In the genomic region with DNA sequence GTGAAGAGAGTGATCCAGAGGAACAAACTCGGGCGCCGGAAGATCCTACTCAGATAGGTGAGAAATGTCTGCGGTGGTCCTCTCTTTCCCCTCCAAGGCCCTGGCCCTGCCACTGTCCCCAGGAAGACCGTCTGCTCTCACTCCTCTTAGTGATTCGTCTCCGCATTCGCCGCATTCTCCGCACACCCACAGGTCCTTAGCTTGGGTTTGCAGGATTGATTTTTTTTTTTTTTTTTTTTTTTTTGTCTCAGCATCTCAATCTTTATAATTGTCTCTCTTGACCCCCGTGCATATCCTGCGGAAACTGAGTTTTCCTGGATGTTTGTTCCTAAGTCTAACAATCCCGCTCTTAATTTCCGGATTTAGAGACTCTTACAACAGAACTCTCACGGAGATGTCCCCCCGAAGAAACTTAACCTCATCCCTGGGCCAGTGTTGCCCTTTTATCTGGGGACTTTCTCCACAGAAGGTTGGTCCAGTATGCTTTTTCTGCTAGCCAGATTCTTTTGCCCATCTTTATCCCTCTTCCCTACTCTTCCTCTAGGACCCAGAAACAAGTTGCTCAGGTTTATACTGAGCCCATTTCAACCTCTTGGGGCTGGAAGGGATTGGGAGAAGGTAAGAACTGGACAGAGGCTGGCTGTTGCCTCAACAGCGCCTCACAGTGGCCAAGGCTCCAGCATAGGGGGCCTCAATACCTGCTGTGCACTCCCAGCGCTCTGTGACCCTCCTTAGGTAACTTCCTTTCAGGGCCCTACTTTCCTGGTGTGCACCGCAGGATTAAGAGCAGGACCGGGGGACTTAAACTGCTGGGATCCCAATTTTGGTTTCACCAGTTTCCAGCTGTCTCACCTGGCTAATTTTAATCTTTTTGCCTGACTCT, we compare ENCODE assay signal across 9 mouse cellular contexts. TPM values are rescaled to one million over a fixed set of nuclear protein-coding genes. Genes with fewer than 3 reads are reported as not detected.
DNase-seq lines count a peak whose midpoint lies in the region; ATAC-seq and TF ChIP-seq lines count a peak whose summit lies in the region.
"Had no signal": no experiment of that assay in that cellular context is flagged by ENCODE, and none has a peak within 500 bp of the region (broad histone marks: within the 10 kb centered on the region; RNA-seq: fewer than 3 reads in every experiment).

No protein-coding gene starts in this region.

- TF ChIP-seq CTCF in MEL (IDR thresholded peaks at IDR 0.05 in 2 of 3, conservative IDR thresholded peaks at IDR 0.05 in 1 of 3; ENCODE audit: control insufficient read depth in 1 of 3, insufficient read depth in 1 of 3, low read depth in 2 of 3, low read length in 3 of 3, poor library complexity in 1 of 3, severe bottlenecking in 1 of 3) = peak; percentile 83 to 92 (median 92)
- peak; percentile 69; the same call in 1 of the 2 replicates for TF ChIP-seq CTCF in small intestine, adult 2 months (IDR thresholded peaks at IDR 0.05; ENCODE audit: extremely low read depth, insufficient read length, insufficient replicate concordance, low read depth, low read length)

- H3K9ac ChIP-seq in MEL (ENCODE audit: control insufficient read depth, low read depth, low read length, poor library complexity, severe bottlenecking) = peak overlapping the region; percentile 89
- H3K9ac ChIP-seq in intestine, embryonic 16.5 days (ENCODE audit: low read depth, low read length) = peak overlapping the region; percentile 67; the same call in 1 of the 2 replicates

- peak; percentile 58 to 59 for DNase-seq in B cell, adult 2 months
- peak; percentile 83 for DNase-seq in MEL (ENCODE audit: low read depth, low spot score)
- DNase-seq in lung, postnatal 10 days = peak; percentile 33
- no peak for DNase-seq in frontal cortex, adult 2 months (ENCODE audit: extremely low spot score in 1 of 2, low spot score in 1 of 2)
- no peak for DNase-seq in right cerebral cortex, postnatal 25 days

- no peak for ATAC-seq in intestine, embryonic 16.5 days

- peak overlapping the region; percentile 46 to 90 for H3K4me3 ChIP-seq in MEL (ENCODE audit: control insufficient read depth in 1 of 2, insufficient read depth in 1 of 2, low read depth in 2 of 2, low read length in 2 of 2)
- H3K4me3 ChIP-seq in erythroblast, embryonic 14.5 days (replicated peaks) = peak overlapping the region; percentile 56
- H3K4me3 ChIP-seq in intestine, embryonic 16.5 days (ENCODE audit: low read length) = peak overlapping the region; percentile 62
- H3K4me3 ChIP-seq in small intestine, adult 2 months (ENCODE audit: low read depth, low read length) = peak overlapping the region; percentile 89

- peak overlapping the region; percentile 97 for H3K27ac ChIP-seq in MEL (ENCODE audit: control insufficient read depth, low read depth, low read length)
- no peak overlapping the region for H3K27ac ChIP-seq in intestine, embryonic 16.5 days (ENCODE audit: low read length)
- no peak overlapping the region for H3K27ac ChIP-seq in small intestine, adult 2 months (ENCODE audit: insufficient read depth, low read depth, low read length)

- H3K36me3 ChIP-seq in MEL (ENCODE audit: control insufficient read depth in 1 of 2, insufficient read depth in 2 of 2, low read length in 2 of 2) = peaks cover 0 to 8% of the 10 kb centered on the region in 2 experiments; a peak in 2 of 4 replicates
- no peaks in the 10 kb centered on the region for H3K36me3 ChIP-seq in erythroblast, embryonic 14.5 days (ENCODE audit: control insufficient read depth)
- H3K36me3 ChIP-seq in intestine, embryonic 16.5 days (ENCODE audit: control insufficient read depth, insufficient read depth, low read length) = no peaks in the 10 kb centered on the region
- no peaks in the 10 kb centered on the region for H3K36me3 ChIP-seq in small intestine, adult 2 months (ENCODE audit: control insufficient read depth, insufficient read depth, low read length)

- TF ChIP-seq RAD21 in MEL (IDR thresholded peaks at IDR 0.05; ENCODE audit: low read depth, low read length) = peak; percentile 30

- H3K4me1 ChIP-seq in MEL (ENCODE audit: control insufficient read depth in 1 of 2, insufficient read depth in 2 of 2, low read length in 2 of 2) = peaks cover 0 to 5% of the 10 kb centered on the region in 2 experiments; a peak in 1 of 4 replicates
- peaks cover 17% of the 10 kb centered on the region for H3K4me1 ChIP-seq in erythroblast, embryonic 14.5 days (ENCODE audit: control insufficient read depth)
- H3K4me1 ChIP-seq in intestine, embryonic 16.5 days (ENCODE audit: control insufficient read depth, insufficient read depth, low read length) = peaks cover 22% of the 10 kb centered on the region
- peaks cover 8% of the 10 kb centered on the region for H3K4me1 ChIP-seq in small intestine, adult 2 months (ENCODE audit: control insufficient read depth, insufficient read depth, insufficient read length, low read length)

- no peaks in the 10 kb centered on the region for H3K9me3 ChIP-seq in MEL (replicated peaks; ENCODE audit: insufficient read depth, low read length)
- H3K9me3 ChIP-seq in erythroblast, embryonic 14.5 days (ENCODE audit: control insufficient read depth, low read length) = peaks cover 11% of the 10 kb centered on the region; the same call in 1 of the 2 replicates
- no peaks in the 10 kb centered on the region for H3K9me3 ChIP-seq in intestine, embryonic 16.5 days (ENCODE audit: control insufficient read depth, low read length)

- WGBS in intestine, embryonic 16.5 days = 5% methylated on average over 20 of the region's 20 CpGs
- whole genome bisulfite sequencing in small intestine, adult 2 months = 12% methylated on average over 20 of the region's 20 CpGs

- no peak for TF ChIP-seq EP300 in MEL (IDR thresholded peaks at IDR 0.05; ENCODE audit: low read depth in 1 of 2, low read length in 2 of 2)

- H3K79me2 ChIP-seq in MEL (ENCODE audit: control insufficient read depth, insufficient read depth, low read length, poor library complexity) = peaks cover 10% of the 10 kb centered on the region

- TF ChIP-seq POLR2A in MEL (IDR thresholded peaks at IDR 0.05; ENCODE audit: control insufficient read depth in 1 of 2, insufficient read depth in 1 of 2, low read depth in 1 of 2, low read length in 2 of 2, poor library complexity in 1 of 2) = no peak
- no peak for TF ChIP-seq POLR2A in small intestine, adult 2 months (IDR thresholded peaks at IDR 0.05; ENCODE audit: low read depth, low read length)

- H3K4me2 ChIP-seq in intestine, embryonic 16.5 days (ENCODE audit: low read depth, low read length) = peak overlapping the region; percentile 98

- H3K27me3 ChIP-seq in MEL (ENCODE audit: control insufficient read depth in 1 of 2, insufficient read depth in 2 of 2, low read length in 2 of 2) = no peaks in the 10 kb centered on the region
- peaks cover 100% of the 10 kb centered on the region for H3K27me3 ChIP-seq in erythroblast, embryonic 14.5 days (ENCODE audit: control insufficient read depth)
- H3K27me3 ChIP-seq in intestine, embryonic 16.5 days (replicated peaks; ENCODE audit: control insufficient read depth, insufficient read depth, low read length) = peaks cover 91% of the 10 kb centered on the region
- peaks cover 73% of the 10 kb centered on the region for H3K27me3 ChIP-seq in small intestine, adult 2 months (ENCODE audit: control insufficient read depth, insufficient read depth, low read length)

TF ChIP-seq in MEL, 35 proteins besides CTCF, POLR2A, EP300 and RAD21:
- TF ChIP-seq ZC3H11A (IDR thresholded peaks at IDR 0.05; ENCODE audit: low read depth, low read length) (no peak), GABPA (IDR thresholded peaks at IDR 0.05; ENCODE audit: low read depth, low read length) (no peak), SMC3 (IDR thresholded peaks at IDR 0.05; ENCODE audit: low read depth, low read length) (peak; percentile 51), CHD1 (IDR thresholded peaks at IDR 0.05; ENCODE audit: low read depth, low read length) (no peak), TAL1 (IDR thresholded peaks at IDR 0.05; ENCODE audit: low read length) (no peak), MAFK (IDR thresholded peaks at IDR 0.05; ENCODE audit: borderline replicate concordance, low read depth, low read length) (no peak), ZNF384 (IDR thresholded peaks at IDR 0.05; ENCODE audit: low read depth, low read length) (peak; percentile 79), USF2 (IDR thresholded peaks at IDR 0.05; ENCODE audit: borderline replicate concordance in 1 of 2, insufficient read depth in 1 of 2, low read depth in 1 of 2, low read length in 2 of 2) (no peak), ELF1 (IDR thresholded peaks at IDR 0.05; ENCODE audit: low read depth, low read length) (no peak), MYC (IDR thresholded peaks at IDR 0.05; ENCODE audit: low read depth, low read length) (no peak), KAT2A (conservative IDR thresholded peaks at IDR 0.05; ENCODE audit: low read depth, low read length) (no peak), SIN3A (IDR thresholded peaks at IDR 0.05; ENCODE audit: low read length) (0 out of 2 replicates have a peak, but pooled peaks have one; percentile 12)

RNA-seq across cellular contexts. Expression of gene Foxd2, which starts 1.2 kb away (rescaled TPM):
- total RNA-seq in MEL (2012; rRNA removed) = 0.42 and 0.73 TPM in 2 replicates
- 1 to 10 TPM in 1 of 2 experiments, not detected in 1; 1.1 TPM for polyA plus RNA-seq in MEL (2012; ENCODE audit: insufficient read depth in 1 of 2, insufficient read length in 2 of 2, low read depth in 1 of 2, low replicate concordance in 2 of 2, missing spikeins in 1 of 2)
- polyA plus RNA-seq in erythroblast, embryonic 14.5 days (2012) = 0.01 TPM in 1 of 2 replicates, not detected in the other
- polyA plus RNA-seq in intestine, embryonic 16.5 days (2015; fragmentation: Nextera tagmentation; extraction: Ambion mirVana) = 0.11 and 0.21 TPM in 2 replicates
- polyA plus RNA-seq in small intestine, adult 2 months (2012; rRNA removed) = 0.06 and 0.16 TPM in 2 replicates
- polyA plus RNA-seq in frontal cortex, adult 2 months (2012; rRNA removed) = 0.25 and 0.32 TPM in 2 replicates

RNA-seq across cellular contexts. Expression of gene Foxe3, which starts 16.0 kb away (rescaled TPM):
- not detected in 2 replicates for total RNA-seq in MEL (2012; rRNA removed)
- polyA plus RNA-seq in MEL (2012; ENCODE audit: insufficient read depth in 1 of 2, insufficient read length in 2 of 2, low read depth in 1 of 2, low replicate concordance in 2 of 2, missing spikeins in 1 of 2) = not detected
- polyA plus RNA-seq in erythroblast, embryonic 14.5 days (2012) = not detected in 2 replicates
- not detected in 2 replicates for polyA plus RNA-seq in intestine, embryonic 16.5 days (2015; fragmentation: Nextera tagmentation; extraction: Ambion mirVana)
- polyA plus RNA-seq in small intestine, adult 2 months (2012; rRNA removed) = not detected in 2 replicates
- 0.18 and 0.29 TPM in 2 replicates for polyA plus RNA-seq in frontal cortex, adult 2 months (2012; rRNA removed)
- total RNA-seq: heart, postnatal 36 days had no signal

Comparison
In these comparisons a context has a peak if more than half of its experiments do, and no peak if none do; other contexts are left out.
1. DNase-seq: peak in B cell, adult 2 months (2 of 2), MEL (single experiment) and lung, postnatal 10 days (single experiment); none in frontal cortex, adult 2 months (0 of 2) and right cerebral cortex, postnatal 25 days (single experiment).
2. Peak in every context shown above with its lines, with median percentiles within 50 percentile points of each other: H3K4me3 ChIP-seq.